Mouse (Mus musculus): ENCODE measurements around the gene Ap1m2.
"Not testable (repeated sequence)": the region's sequence is repeated elsewhere in the genome, so short reads cannot be mapped to it uniquely, and the experiment has no call there.

Gene Ap1m2

DNA sequence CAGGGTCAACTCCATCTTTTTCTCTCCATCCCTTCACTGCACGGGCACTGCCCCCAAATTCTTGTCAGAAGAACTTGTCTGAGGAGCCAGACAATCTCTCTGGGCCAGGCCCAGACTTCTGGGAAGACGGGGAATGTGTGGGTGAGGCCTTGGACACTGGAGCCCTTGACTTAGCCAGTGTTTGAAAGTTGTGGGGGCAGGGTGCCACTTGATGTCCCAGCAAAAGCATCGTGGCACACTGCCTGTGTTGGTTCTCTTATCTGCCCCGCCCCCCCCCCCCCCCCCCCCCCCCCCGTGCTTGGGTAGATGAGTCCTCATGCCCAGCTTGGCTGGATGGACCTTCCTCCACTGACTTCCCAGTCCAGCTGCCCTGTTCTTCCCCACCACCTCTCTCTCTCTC is 16.9 kb upstream of the Ap1m2 start:
- CTCF ChIA-PET = no interaction called here

DNA sequence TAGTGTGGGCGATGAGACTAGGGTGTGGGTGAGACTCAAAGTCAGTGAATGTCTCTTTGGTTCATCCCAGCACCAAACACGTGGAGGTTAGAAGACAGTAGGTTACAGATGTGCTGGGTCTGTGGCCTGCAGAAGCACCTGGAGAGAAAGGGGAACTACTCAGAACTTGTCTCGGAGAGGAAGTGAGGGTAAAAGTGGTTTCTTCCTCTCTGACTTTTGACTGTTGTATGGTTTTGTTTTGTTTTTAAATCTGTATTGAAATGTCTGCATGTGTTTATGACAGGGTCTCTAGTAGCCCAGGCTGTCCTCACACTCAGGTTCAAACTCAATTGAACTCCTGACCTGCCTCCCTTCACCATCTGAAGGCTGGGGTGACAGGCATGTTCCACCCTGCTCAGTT is 15.9 kb upstream of the Ap1m2 start:
- CTCF ChIA-PET = interaction anchor here (0.6 to 0.9 kb wide), 2 partner anchors 9 to 27 kb away, joined by 3 read pairs; no protein-coding TSS in a partner anchor

DNA sequence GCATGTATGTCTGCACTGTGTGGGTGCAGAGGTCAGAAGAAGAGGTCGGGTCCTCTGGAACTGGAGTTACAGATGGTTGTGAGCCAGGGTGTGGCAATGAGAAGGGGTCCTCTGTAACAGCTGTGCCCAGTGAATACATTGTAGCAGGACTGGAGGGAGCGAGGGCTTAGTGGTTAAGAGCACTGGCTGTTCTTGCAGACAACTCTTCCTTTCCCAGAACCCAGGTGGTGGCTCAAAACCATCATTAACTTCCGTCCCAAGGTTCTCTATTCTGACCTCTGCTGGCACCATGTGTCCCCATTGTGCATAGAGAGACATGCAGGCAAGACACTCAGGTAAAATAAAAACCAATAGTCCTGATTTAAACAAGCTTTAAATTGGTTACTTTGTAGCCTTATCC is 15.4 kb upstream of the Ap1m2 start:
- CTCF ChIA-PET = interaction anchor here (0.6 to 1.5 kb wide), 2 partner anchors 13 to 27 kb away, joined by 3 to 5 read pairs; no protein-coding TSS in a partner anchor

DNA sequence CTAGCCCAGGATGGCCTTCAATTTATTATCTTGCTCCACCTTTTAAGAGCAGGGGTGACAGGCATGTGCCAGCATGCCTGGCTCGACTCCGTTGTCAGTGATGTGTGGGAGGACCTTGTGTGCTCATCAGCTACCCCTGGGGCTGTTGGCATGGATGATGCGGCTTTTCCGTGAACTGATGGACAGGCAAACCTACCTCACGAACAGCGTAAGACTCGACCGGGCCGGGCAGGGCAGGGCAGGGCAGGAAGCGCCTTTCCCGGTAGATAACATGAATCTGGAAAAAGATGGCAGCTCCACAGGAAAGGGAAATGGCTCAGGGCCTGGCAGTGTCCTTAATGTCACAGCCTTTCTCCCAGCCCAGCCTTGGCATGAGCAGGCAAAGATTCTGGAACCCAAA is 12.1 kb upstream of the Ap1m2 start:
- CTCF ChIA-PET = interaction anchor here (1.1 kb wide), 1 partner anchor 13 kb away, joined by 3 read pairs; no protein-coding TSS in a partner anchor

DNA sequence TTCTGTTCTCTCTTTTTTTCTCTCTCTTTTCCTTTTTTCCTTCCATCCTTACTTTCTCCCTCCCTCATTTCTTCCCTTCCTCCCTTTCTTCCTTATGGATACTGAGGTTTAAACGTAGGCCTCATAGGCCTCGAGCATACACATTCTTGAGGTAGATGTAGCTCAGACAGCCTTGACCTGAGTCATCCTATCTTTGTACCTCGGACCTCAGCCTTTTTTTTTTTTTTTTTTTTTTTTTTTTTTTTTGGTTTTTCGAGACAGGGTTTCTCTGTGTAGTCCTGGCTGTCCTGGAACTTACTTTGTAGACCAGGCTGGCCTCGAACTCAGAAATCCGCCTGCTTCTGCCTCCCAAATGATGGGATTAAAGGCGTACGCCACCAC is 10.8 kb upstream of the Ap1m2 start:
- CTCF ChIA-PET = interaction anchor here (0.9 kb wide), 1 partner anchor 9 kb away, joined by 7 read pairs; no protein-coding TSS in a partner anchor

DNA sequence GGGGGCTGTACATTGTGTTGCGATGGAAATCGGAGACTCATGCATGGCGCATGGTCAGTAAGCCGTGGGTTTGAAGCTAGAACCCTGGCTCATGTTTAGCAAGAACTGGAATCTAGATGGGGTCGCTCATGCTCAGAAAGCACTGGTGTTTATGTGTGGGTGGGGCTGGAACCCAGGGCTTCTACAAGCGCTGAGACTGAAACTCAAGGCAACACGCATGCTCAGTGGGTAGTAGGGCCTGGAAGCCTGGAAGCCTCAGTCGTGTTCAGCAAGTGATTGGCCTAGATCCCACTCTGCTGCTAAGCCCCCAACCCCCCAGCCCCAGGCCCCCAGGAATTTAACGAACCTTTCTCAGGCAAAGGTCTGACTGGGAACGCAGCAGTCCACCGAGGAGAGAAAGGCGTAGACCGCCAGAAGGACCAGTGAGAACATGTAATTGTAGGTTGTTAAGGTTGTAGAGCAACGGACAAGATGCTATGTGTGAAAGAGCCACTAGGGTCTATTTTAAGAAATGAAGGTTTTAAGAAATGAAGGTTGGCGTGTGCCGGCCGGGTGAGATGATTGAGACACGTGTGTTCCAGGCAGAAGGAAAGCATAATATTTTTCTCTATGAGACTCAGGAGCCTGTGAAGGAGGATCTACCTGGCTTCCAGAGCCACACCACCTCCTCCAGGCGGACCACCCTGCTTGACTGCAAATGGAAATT is 10.2 kb upstream of the Ap1m2 start:
- CTCF ChIA-PET = no interaction called here

DNA sequence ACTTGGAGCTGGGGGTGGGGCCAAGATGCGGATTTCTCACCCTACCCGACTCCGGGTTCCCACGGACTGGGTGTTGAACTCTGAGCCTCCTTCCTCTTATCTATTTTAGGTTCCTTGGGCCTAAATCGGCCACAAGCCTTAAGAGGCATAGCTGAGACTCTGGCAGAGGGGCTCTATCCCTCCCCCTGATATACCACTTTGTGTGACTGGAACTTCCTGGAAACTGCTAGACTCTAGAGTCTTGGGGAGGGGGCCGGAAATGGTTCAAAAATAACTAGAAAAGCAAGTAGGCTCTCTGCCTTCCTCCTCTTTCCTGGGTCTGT is 9.3 kb upstream of the Ap1m2 start:
- CTCF ChIA-PET = interaction anchor here (1.0 kb wide), 1 partner anchor 11 kb away, joined by 4 read pairs; no protein-coding TSS in a partner anchor

DNA sequence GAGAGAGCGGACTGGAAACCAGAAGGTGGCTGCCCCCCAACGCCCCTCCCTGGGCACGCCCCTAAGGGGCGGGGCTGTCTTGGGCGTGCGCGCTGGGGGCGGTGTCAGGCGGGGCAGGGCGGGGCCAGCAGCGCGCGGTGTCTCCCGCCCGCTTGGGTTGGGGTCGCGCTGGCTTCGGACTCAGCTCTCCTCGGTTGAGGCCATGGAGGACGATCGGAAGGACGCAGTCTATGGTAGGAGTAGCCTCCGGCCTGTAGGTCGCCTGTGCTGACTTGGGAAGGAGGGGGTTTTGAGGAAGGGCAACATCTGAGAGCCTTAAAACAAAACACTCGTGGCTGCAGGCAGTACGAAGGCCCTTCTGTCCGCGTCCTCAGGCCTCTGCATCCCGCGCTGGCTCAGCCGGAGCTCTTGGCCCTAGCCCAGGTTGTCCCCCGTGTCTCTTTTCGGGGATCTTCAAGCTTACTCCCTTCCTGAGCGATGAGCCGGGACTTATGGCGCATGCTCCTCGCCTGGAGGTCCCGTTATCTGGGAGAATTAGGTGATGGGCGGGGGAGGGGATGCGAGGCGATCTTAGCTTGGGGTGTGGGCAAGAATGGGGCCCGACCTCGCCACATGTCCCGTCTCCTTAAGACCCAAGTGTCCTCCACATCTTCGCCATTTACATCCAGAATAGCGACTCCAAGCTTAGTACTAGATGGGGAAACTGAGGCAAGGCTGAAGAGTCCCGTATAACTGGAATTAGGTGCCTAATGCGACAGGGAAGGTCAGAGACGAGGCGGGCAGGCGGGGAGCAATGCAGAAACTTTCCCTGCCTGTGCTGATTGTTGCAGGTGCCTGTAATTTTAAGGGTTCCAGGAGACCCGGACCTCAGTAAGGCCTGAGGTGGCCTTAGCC is 8.7 kb upstream of the Ap1m2 start, which contains the start of gene Slc44a2:
Slc44a2 (plus strand) TSS at position 80 of the 894 bp plus-strand sequence.
- CTCF ChIA-PET = interaction anchor here (1.0 kb wide), 1 partner anchor 12 kb away, joined by 4 read pairs; no protein-coding TSS in a partner anchor

DNA sequence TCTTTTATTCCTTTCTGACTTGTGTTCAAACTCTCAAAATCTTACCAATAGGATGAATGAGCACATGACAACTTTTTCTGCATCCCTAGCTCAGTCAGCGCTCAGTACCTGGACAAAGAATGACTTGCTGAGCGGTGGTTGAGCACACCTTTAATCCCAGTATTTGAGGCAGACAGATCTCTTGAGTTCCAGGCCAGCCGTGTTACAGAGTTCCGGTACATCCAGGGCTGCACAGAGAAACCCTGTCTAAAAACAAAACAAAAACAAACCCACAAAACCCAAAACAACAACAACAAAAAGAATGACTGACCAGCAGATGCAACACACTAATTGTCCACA is 8.1 kb upstream of the Ap1m2 start:
- CTCF ChIA-PET = no interaction called here

DNA sequence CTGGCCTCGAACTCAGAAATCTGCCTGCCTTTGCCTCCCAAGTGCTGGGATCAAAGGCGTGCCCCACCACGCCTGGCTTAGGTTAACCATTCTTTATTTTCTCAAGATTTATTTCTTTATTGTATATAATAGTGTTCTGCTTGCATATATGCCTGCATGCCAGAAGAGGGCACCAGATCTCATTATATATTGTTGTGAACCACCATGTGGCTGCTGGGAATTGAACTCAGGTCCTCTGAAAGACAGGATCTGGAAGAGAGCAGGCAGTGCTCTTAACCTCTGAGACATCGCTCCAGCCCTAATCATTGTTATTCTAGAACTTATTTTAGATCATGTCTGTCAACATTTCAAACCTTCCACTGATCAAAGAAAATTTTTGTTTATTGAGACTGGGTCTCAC is 7.4 kb upstream of the Ap1m2 start:
- CTCF ChIA-PET = no interaction called here

DNA sequence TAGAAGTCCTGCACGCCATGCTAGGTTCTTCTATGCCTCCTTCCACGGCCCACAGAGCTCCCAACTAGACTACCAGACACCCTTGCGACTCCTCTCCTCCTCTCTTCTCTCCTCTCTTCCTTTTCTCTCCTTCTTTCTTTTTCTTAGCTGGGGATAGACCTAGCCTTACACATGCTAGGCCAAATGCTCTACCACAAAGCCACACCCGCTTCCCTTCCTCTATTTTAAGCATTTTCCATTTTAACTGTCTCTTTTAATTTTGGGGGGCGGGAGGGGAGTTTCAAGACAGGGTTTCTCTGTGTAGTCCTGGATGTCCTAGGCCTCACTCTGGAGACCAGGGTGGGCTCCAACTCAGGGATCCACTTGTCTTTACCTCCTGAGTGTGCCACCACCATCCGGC is 6.7 kb upstream of the Ap1m2 start:
- CTCF ChIA-PET = no interaction called here

DNA sequence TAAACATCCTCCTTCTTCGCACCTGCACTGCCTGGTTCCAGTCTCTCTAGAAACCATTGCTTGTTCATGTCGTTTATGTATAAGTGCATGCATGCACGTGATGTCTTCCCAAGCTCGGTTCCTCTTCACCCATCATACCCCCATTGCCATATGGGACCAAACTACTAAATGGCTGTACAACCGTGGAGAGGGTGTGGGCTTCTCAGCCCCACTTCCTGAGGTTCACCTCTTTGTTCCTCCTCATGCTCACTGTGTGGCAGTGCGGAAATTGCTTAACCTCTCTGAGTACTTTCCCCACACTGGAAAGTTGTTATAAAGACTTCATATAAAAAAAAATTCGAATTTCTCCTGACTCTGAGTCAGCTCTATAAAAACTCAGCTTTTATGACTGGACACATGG is 4.6 kb upstream of the Ap1m2 start:
- CTCF ChIA-PET = interaction anchor here (0.7 kb wide), 1 partner anchor 8 kb away, joined by 3 read pairs; no protein-coding TSS in a partner anchor

DNA sequence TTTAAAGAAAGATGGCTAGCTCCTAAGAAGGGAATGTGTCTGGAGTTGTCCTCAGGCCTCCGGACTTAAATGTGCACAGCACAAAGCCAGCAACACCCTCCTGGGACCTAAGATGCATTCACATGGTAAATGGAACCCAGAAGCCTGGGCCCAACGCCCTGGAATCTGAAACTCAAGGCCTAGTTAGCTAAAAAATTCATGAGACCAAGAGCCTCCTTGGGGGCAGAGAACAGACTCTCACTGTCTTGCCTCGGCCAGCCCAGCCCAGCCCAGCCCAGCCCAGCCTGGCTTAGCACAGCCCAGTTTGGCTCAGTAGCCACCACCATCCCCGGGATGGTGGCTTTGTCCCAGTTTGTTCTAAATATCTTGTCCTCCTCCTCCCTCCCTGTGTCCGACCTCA is 3.3 kb upstream of the Ap1m2 start:
- CTCF ChIA-PET = interaction anchor here (0.6 to 1.9 kb wide), 5 partner anchors 10 to 85 kb away, joined by 3 to 16 read pairs (median 4); no protein-coding TSS in a partner anchor

DNA sequence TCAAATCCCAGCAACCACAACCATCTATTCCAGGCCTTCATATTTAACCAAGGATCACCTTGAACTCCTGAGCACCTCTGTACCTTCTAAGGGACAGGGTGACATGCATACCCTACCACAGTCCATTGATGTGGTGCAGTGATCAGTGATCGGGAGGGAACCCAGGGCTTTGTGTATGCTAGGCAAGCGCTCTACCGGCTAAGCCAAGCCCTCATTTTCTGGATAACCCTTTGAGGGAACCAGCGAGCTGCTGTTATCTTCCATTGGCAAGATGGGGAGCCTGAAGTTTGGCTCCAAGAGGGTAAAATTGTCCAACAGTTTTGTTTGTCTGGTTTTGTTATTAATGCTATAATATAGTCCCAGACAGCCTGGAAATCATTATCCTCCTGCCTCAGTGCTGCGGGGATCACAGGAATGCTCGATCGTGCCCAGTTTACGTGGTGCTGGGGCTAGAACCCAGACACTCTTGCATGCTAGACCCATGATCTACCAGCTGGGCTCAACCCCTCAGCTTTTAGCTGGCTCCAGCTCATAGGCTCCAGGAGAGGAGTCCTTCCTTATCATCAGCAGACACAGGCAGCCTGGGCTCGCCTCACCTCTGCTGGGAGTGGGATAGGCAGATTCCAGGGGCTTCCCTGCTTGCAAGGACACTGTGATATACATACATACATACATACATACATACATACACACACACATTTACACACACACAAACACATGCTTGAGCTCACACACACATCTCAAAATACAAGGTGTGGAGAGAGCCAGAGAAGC is 2.4 kb upstream of the Ap1m2 start:
- CTCF ChIA-PET = interaction anchor here (0.6 to 2.4 kb wide), 7 partner anchors 9 to 188 kb away, joined by 3 to 10 read pairs (median 5); no protein-coding TSS in a partner anchor

DNA sequence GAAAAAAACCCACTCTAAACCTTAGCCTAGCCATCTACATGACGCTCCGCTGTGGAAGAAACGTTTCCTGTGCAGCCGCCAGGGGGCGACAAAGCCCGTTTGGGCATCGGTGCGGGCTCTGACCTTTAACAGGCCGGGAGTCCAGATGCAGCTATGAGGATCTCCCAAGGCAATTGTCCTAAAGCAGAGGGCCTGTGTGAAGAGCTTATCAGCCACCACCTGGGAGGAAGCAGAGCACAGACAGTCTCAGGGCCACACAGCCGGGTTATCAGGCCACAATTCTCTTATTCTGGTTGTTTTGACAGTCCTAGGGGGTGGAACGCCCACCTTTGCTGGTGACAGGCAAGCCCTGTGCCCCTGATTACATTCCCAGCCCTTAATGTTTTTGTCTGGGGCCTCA is 1.3 kb upstream of the Ap1m2 start:
- CTCF ChIA-PET = interaction anchor here (0.6 to 2.4 kb wide), 7 partner anchors 10 to 109 kb away, joined by 3 to 22 read pairs (median 5); partner anchors contain the start of gene Keap1

DNA sequence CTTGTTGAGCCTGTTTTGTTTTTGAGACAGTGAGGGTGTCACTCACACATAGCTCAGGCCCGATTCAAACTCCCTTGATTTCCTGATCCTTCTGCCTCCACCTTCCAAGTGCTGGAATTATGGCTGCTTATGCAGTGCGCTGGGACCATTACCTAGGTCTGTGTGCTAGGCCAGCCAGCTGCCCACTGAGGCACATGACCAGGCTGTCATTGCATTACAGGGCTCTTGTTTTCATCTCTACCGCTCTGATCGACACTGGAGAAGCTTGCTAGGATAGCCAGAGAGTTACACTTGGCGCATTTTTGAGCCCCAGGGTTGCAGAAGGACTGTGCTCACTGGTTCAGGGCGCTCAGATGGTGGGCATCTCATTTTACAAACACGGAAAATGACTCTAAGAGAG is 442 bp downstream of the Ap1m2 start:
- CTCF ChIA-PET = interaction anchor here (0.6 to 1.0 kb wide), 4 partner anchors 21 to 428 kb away, joined by 3 to 7 read pairs (median 4); no protein-coding TSS in a partner anchor

DNA sequence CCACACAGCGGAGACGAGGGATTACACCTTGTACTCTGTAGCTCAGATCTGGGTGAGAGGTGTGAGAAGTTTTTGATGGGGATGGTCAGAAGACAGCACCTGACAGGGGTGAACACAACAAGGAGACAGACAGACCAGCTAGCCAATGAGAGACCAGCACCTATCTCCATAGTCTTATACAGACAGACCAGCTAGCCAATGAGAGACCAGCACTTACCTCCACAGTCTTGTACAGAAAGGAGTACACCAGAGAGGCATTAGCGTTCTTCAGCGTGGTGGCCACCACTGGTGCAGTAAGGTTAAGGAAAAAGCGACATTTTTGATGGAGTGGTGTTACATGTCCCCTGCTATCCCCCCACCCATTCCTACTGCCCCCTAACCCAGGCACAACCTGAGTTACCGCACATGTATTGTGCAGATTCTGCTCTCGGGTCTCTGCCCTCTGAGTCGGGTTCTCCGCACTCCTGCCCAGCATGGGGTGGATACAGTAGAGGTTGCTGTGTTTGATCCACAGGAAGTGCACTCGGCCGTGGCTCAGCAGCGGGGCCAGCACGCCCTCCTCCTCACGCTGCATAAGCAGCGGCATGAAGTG is 2.9 kb downstream of the Ap1m2 start:
- CTCF ChIA-PET = interaction anchor here (1.5 kb wide), 1 partner anchor 49 kb away, joined by 4 read pairs; no protein-coding TSS in a partner anchor

DNA sequence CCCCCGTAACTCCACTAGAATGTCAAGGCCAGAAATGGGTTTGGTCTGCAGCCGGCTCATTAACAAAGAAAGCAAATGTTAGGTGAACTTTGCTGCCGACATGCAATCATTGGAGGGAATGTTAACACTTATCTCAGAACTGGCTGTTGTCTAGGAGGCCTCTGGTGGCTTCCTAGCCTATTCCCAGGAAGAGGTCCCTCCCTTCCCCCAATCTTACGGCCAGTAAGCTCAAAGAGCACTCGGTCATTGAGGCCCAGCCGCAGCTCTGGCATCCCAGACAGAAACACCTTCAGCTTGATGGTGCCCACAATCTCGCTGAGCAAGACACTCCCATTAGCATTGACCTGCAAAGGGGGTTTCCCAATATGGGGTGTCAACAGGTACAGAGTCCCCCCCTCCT is 7.1 kb downstream of the Ap1m2 start:
- CTCF ChIA-PET = no interaction called here

DNA sequence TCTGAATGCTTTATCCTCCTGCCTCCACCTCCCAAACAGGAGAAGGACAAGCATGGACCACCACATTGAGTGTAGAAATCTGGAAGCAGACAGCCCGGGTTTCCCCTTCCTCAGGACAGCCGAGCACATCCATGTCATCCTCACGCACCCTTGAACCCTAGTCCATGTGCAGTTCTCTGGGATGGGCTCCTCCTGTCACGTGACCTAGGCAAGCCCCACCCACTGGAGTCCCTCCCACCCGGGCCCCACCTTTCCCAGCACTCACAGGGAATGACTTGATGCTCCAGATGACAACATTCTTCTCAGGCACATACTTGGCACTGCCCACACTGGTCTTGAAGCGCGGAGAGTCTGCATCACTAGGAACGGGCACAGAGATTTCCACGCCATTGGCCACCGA is 13.1 kb downstream of the Ap1m2 start:
- CTCF ChIA-PET = interaction anchor here (0.6 kb wide), 1 partner anchor 228 kb away, joined by 3 read pairs; no protein-coding TSS in a partner anchor

DNA sequence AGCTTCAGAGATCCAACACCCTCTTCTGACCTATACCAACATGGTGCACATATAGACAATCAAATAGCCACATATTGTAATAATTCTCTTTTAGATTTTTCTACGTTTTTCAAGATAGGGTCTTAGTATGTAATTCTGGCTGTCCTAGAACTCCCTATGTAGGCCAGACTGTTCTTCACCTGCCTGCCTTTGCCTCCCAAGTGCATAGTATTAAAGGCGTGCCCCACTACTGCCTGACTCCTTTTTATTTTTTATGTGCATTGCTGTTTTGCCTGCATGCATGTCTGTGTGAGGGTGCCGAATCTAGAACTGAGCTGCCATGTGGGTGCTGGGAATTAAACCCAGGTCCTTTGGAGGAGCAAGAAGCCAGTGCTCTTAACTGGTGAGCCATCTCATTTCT is 19.9 kb downstream of the Ap1m2 start:
- CTCF ChIA-PET = interaction anchor here (0.6 kb wide), 1 partner anchor 21 kb away, joined by 4 read pairs; no protein-coding TSS in a partner anchor

DNA sequence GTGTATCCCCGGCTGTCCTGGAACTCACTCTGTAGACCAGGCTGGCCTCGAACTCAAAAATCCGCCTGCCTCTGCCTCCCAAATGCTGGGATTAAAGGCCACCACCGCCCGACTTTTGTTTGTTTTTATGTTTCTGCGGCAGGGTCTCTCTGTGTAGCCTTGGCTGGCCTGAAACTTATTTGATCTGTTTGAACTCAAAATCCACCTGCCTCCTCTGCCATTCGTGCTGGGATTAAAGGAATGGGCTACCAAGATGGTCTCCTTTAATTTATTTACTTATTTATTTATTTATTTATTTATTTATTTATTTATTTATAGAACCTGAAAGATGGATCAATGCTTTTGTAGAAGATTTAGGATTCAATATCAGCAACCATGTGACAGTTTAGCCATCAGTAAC is 20.3 kb downstream of the Ap1m2 start:
- CTCF ChIA-PET = not testable (repeated sequence)
